Mouse (Mus musculus): ENCODE data around the gene Smco3.

GRCm38 (mm10) chr6:136855183-136855582 lies 19.9 kb upstream of the Smco3 start:
- no peak for TF ChIP-seq CTCF (IDR thresholded peaks at IDR 0.05; ENCODE audit: low read depth)
- no peak for TF ChIP-seq EP300 (IDR thresholded peaks at IDR 0.05; ENCODE audit: low read depth)

All from liver, postnatal 0 days (tissue).